Mouse (Mus musculus) midbrain, postnatal 0 days (tissue): Measurements from ENCODE around the gene Ube2z. TPM values are rescaled to one million over a fixed set of nuclear protein-coding genes. Genes with fewer than 3 reads are reported as not detected.

ENCODE experiments used
- ATAC-seq: fragments of 200-750 bp; cut with Nextera tagmentation; 2 replicates; pipeline ENCODE4 v1.8.0; 2017; ENCODE audit warnings: moderate number of reproducible peaks, mild to moderate bottlenecking, moderate TSS enrichment, moderate library complexity; ENCODE audit not compliant: low FRiP score
- DNase-seq: peaks from one replicate; pipeline ENCODE4 v3.0.0-alpha.2; 2015; ENCODE audit warnings: low spot score
- H3K27ac ChIP-seq: fragments of 300-500 bp; sonication (generic); 2 replicates; pipeline ENCODE4 v1.5.1; 2014; ENCODE audit warnings: low read depth, mild to moderate bottlenecking, low read length, mixed read lengths
- H3K27me3 ChIP-seq: fragments of 300-500 bp; sonication (generic); 2 replicates; pipeline ENCODE4 v1.6.1; 2014; ENCODE audit warnings: low read length, control low read depth, mixed read lengths; ENCODE audit not compliant: insufficient read depth
- H3K36me3 ChIP-seq: fragments of 300-500 bp; sonication (generic); 2 replicates; pipeline ENCODE4 v1.6.1; 2014; ENCODE audit warnings: low read length, control low read depth, mixed read lengths; ENCODE audit not compliant: insufficient read depth
- H3K4me1 ChIP-seq: fragments of 300-500 bp; sonication (generic); 2 replicates; pipeline ENCODE4 v1.6.1; 2014; ENCODE audit warnings: mild to moderate bottlenecking, control low read depth, antibody characterized with exemption, low read length, mixed read lengths; ENCODE audit not compliant: insufficient read depth
- H3K4me2 ChIP-seq: fragments of 300-500 bp; sonication (generic); 2 replicates; pipeline ENCODE4 v1.6.1; 2014; ENCODE audit warnings: low read depth, mild to moderate bottlenecking, low read length, mixed read lengths; ENCODE audit not compliant: poor library complexity, severe bottlenecking
- H3K4me3 ChIP-seq: fragments of 300-500 bp; sonication (generic); 2 replicates; pipeline ENCODE4 v1.5.1; 2014; ENCODE audit warnings: low read depth, mild to moderate bottlenecking, low read length, moderate library complexity
- H3K9ac ChIP-seq: fragments of 300-500 bp; sonication (generic); replicated peaks from 2 replicates; pipeline ENCODE4 v1.6.1; 2014; ENCODE audit warnings: mild to moderate bottlenecking, low read length, moderate library complexity, mixed read lengths; ENCODE audit not compliant: poor library complexity, severe bottlenecking
- H3K9me3 ChIP-seq: fragments of 300-500 bp; sonication (generic); 2 replicates; pipeline ENCODE4 v1.6.1; 2016; ENCODE audit warnings: low read length, control low read depth
- CTCF ChIP-seq: IDR thresholded peaks from 2 replicates; pipeline ENCODE4 v1.5.1; 2016; ENCODE audit warnings: antibody characterized with exemption, mild to moderate bottlenecking
- WGBS: fragments of 180-500 bp; shearing (Covaris S2); extraction: QIAGEN DNeasy Blood & Tissue Kit; methylation state at CpG from one replicate; pipeline ENCODE4 v1.1.7; 2014; 5-methylcytosine and 5-hydroxymethylcytosine counted together
- polyA plus RNA-seq: library from polyadenylated mRNA; unstranded; fragments of >200 nt; fragmentation: Nextera tagmentation; extraction: Ambion mirVana; gene quantifications from 2 replicates; pipeline ENCODE4 v1.2.1, GENCODE M21; 2015
- total RNA-seq: library from RNA; depleted of rRNA; stranded (reverse); fragments of >200 nt; gene quantifications from 2 replicates; pipeline ENCODE4 v1.2.3, GENCODE M21; 2014

Gene Ube2z
- total and polyA plus RNA-seq, 2 experiments from 2014 or later = 36.0 to 62.2 TPM

DNA sequence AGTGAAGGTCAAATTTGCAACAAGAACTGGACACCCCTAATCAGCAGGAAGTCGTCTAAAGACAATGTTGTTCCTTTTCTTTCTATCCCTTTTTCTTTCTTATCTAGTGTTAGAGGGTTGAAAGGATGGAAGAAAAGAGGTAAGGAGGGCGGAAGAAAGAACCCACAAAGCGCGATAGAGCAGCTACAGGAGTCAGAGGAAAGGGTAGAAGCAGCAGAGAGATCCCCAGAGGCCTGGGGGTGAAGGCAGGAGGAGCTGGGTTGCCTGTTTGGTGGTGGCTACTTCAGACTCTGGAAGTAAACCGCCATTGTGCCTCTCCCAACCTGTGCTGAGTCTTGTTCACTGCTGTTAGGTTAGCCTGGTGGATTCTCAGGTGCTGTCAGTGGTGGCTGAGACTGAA lies 37.1 kb downstream of the Ube2z start:
- no peaks in the 10 kb centered on the region for H3K9me3 ChIP-seq
- no peaks in the 10 kb centered on the region for H3K36me3 ChIP-seq
- H3K27ac ChIP-seq = no peak overlapping the region
- H3K4me1 ChIP-seq = no peaks in the 10 kb centered on the region
- H3K4me2 ChIP-seq = no peak overlapping the region
- no peak overlapping the region for H3K9ac ChIP-seq
- WGBS = 60% methylated on average over 5 of the region's 5 CpGs
- H3K4me3 ChIP-seq = no peak overlapping the region
- TF ChIP-seq CTCF = no peak
- ATAC-seq (no peak), DNase-seq (no peak)
- H3K27me3 ChIP-seq = peaks cover 7% of the 10 kb centered on the region; the same call in 1 of the 2 replicates

GRCm38 (mm10) chr11:96020622-96021021 lies 44.6 kb downstream of the Ube2z start:
- TF ChIP-seq CTCF = no peak
- Histone ChIP-seq H3K4me2 (no peak overlapping the region), H3K27me3 (no peaks in the 10 kb centered on the region), H3K27ac (no peak overlapping the region), H3K9ac (no peak overlapping the region), H3K4me3 (no peak overlapping the region), H3K36me3 (no peaks in the 10 kb centered on the region), H3K9me3 (no peaks in the 10 kb centered on the region), H3K4me1 (no peaks in the 10 kb centered on the region)
- ATAC-seq (no peak), DNase-seq (no peak)
- 72% methylated on average over 4 of the region's 4 CpGs for WGBS

- DNase-seq (no peak), ATAC-seq (no peak)
- Histone ChIP-seq H3K27me3 (no peaks in the 10 kb centered on the region), H3K9me3 (no peaks in the 10 kb centered on the region), H3K4me1 (no peaks in the 10 kb centered on the region), H3K9ac (no peak overlapping the region), H3K4me2 (no peak overlapping the region), H3K36me3 (no peaks in the 10 kb centered on the region), H3K27ac (no peak overlapping the region), H3K4me3 (no peak overlapping the region)
- 18% methylated on average over 9 of the region's 9 CpGs for WGBS
- no peak for TF ChIP-seq CTCF
Measured at GRCm38 (mm10) chr11:96017941-96018351, 47.2 kb downstream of the Ube2z start.

GRCm38 (mm10) chr11:96015421-96015820 lies 49.8 kb downstream of the Ube2z start:
- Histone ChIP-seq H3K27ac (no peak overlapping the region), H3K4me3 (no peak overlapping the region), H3K4me2 (no peak overlapping the region), H3K4me1 (no peaks in the 10 kb centered on the region), H3K9me3 (no peaks in the 10 kb centered on the region), H3K27me3 (no peaks in the 10 kb centered on the region; the same call in 1 of the 2 replicates), H3K9ac (no peak overlapping the region), H3K36me3 (no peaks in the 10 kb centered on the region)
- DNase-seq = no peak
- TF ChIP-seq CTCF = no peak
- ATAC-seq = no peak
- WGBS = 55% methylated on average over 5 of the region's 5 CpGs

DNA sequence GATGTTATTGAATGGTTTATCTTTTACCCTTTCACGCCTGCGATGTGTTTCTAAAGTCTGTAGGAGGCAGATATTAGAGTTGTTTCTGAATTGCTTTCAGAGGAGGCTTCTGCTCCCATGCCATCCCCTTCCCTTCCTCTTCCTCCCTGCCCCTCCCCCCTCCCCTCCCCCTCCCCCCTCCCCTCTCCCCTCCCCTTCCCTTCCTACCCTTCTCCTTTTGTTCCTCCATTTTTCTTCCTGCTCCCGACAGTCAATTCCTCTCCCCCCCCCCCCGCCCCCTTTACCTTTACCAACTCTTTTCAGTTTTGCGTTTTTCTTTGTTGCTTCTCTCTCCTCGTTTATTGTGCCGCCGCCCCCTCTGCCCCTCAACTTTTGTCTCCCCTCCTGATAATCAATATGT lies 53.2 kb downstream of the Ube2z start:
- Histone ChIP-seq H3K27ac (no peak overlapping the region), H3K4me2 (no peak overlapping the region), H3K4me3 (no peak overlapping the region), H3K9ac (no peak overlapping the region), H3K36me3 (no peaks in the 10 kb centered on the region), H3K9me3 (no peaks in the 10 kb centered on the region), H3K4me1 (no peaks in the 10 kb centered on the region), H3K27me3 (no peaks in the 10 kb centered on the region; the same call in 1 of the 2 replicates)
- ATAC-seq = no peak
- WGBS = 9% methylated on average over 3 of the region's 8 CpGs
- TF ChIP-seq CTCF = no peak
- no peak for DNase-seq

DNA sequence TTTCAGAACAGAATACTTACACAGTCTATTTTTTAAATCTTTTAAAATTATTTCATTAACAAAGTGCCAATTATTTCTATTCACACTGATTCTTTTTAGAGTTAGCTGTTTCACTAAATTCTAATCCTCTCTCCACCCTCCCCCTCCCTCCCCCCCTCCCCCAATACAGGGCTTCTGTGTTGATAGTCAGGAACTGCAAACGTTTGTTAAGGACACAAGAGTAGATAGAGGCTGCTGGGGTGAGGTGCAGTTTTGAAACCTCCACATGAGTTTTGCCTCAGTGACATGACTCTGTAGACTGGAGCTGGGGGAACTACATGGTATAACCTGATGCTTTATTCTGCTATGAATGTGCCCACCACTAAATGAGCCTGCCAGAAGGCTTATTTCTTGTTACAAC lies 56.4 kb downstream of the Ube2z start:
- ATAC-seq (no peak), DNase-seq (no peak)
- H3K27ac ChIP-seq = no peak overlapping the region
- WGBS = 12% methylated on average over 1 of the region's 1 CpGs
- no peaks in the 10 kb centered on the region for H3K9me3 ChIP-seq
- TF ChIP-seq CTCF = no peak
- H3K4me1 ChIP-seq = no peaks in the 10 kb centered on the region; the same call in 1 of the 2 replicates
- H3K9ac ChIP-seq = no peak overlapping the region
- no peaks in the 10 kb centered on the region; the same call in 1 of the 2 replicates for H3K27me3 ChIP-seq
- H3K36me3 ChIP-seq = no peaks in the 10 kb centered on the region
- no peak overlapping the region for H3K4me3 ChIP-seq
- H3K4me2 ChIP-seq = no peak overlapping the region
